Mouse (Mus musculus) layer of hippocampus, adult 18-20 months (tissue): ENCODE measurements at regions not wholly inside any gene's neighbourhood (a gene's known extent, or its start where the extent isn't known, plus 50 kb on each side); places are given as distances from the start of the nearest gene placed in this dataset.

Experiments
- DNase-seq, 2 experiments: peaks; one replicate each; pipeline ENCODE4 v3.0.0; 2022; ENCODE audit warnings: low spot score in 2 of 2

DNA sequence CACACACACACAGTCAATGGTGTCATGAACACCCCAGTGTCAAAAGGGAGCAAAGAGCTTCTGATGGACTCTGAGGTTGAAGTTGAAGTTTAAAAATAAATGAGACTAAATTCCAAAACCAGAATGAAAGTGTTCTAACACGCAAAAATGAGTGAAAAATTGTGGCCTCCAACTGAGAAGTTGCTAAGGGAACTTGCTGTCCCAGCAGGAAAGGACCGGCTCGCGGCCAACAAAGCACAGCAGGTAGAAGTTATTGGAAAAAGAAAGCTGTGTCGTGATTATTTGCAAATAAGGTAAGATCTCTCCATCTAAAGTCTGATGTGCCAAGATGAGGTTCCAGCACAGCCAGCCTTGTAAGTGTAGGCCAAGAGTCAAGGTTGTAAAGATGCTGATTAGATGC lies 169.7 kb downstream of the Nrp2 start:
- no peak for DNase-seq

DNA sequence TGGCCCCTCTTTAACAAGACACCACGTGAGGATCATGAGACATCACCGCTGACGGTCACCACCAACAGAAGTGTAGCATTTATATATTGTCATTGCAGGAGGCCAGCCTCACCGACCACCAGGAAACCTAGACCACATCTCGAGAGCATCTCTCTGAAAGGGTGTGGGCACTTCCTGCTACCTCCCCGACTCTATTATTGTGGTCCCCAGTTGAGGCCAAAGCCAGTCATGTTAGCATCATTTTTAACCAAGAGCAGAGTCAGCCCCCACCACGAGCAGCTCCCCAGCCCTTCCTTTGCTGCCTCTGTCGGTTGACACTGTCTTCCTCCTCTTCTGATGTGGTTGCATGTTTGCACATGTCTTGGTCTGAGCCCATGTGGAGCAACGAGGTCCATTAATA lies 172.5 kb downstream of the Nrp2 start:
- DNase-seq: no peak

DNA sequence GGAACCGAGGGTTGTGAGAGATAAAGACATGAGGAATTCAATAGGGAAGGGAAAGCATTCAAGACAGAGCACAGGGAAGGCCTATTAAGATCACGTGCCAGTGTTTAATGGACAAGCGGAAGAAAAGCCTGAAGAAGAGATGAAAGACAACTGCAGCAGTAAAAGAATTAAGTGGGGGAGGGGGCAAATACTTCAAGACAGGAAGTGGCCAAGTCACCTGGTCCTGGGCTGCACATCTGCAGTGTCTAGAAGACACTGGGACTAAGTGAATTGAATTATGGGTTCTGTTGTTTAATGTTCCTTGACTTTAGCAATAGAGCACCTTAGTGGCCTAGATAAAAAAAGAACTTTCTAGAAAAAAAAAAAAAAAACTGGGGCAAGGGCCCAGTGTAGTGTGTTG lies 173.6 kb downstream of the Nrp2 start:
- no peak for DNase-seq

DNA sequence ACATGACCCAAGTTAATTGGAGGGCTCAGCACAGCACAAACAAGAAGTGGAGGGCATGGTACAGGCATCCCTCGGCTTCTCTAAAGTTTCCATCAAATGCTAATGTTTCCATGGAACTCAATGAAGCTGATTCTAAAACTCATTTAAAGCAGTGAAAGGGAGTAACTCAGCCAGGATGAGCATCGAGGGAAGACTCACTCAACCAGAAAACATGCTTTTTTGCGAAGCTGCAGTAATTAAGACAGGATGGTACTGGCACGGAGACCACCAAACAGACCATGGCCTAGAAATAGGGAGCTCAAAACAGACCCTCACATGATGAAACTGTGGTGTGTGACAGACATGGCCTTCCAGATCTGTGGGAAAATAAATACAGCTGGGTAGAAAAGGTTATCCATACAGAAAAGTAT lies 177.8 kb downstream of the Nrp2 start:
- DNase-seq: no peak

DNA sequence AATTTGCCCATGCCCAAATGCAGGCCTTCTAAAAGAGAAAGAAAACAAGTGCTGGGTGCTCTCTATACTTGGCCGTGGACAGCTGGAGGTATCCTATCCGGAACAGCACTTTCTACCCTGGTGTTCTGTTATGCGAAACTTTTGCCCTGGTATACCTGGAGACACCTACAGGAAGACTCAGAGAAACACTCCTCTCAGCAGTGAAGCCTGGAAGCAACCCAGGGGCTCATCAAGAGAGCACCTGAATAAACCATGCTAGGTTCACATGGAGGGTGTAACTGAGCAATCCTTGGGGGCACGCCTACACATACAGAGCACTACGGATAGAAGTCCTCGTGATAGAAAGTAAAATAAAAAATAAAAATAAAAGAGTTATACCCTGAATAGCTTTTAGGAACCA lies 178.4 kb downstream of the Nrp2 start:
- no peak for DNase-seq

DNA sequence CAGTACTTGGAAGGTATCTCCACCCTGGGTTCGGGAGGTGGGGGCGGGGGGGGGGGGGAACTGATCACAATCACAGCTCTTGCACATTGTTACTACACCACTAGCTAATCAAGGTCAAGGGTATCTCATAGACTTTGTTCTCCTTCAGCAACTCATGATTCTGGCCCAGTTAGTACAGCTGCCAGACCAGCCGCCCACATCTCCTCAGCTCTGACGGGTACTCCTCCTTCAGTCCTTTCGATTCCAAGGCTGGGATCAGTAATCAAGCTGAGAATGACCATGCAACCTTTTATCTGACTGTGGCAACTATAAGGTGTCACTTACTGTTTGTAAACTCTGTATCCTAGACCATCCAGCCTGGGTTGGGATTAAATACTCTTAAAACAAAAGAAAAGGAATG lies 178.9 kb downstream of the Nrp2 start:
- DNase-seq: no peak

DNA sequence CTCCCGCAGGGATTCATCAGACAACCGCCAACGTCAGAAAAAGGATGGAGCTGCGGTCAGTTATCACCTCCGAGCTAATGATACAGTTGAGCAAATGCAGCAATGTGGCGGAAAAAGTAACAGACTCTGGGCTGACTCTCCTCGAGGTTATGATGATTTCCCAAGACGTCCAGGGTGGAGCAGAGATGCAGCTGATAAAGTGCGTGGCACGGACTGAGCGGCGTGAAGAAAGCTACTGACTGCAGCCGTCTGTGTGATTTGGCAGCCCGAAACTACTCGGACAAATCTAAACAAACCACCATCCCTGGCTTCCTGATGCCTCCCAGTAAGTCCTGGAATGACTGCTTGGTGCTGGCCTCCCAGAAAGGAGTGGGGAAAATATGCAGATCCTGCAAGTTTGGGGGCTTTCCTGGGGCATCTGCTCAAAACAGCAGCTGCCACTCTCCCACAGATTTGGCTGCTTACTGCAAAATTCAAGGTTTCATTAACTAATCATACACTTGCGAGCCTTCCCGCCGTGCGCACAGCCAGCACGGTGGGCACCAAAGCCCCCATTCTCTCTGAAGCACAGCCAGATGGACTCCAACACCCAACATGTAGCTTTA lies 181.9 kb downstream of the Nrp2 start:
- DNase-seq: peak in 1 of 2 experiments; percentile 57

DNA sequence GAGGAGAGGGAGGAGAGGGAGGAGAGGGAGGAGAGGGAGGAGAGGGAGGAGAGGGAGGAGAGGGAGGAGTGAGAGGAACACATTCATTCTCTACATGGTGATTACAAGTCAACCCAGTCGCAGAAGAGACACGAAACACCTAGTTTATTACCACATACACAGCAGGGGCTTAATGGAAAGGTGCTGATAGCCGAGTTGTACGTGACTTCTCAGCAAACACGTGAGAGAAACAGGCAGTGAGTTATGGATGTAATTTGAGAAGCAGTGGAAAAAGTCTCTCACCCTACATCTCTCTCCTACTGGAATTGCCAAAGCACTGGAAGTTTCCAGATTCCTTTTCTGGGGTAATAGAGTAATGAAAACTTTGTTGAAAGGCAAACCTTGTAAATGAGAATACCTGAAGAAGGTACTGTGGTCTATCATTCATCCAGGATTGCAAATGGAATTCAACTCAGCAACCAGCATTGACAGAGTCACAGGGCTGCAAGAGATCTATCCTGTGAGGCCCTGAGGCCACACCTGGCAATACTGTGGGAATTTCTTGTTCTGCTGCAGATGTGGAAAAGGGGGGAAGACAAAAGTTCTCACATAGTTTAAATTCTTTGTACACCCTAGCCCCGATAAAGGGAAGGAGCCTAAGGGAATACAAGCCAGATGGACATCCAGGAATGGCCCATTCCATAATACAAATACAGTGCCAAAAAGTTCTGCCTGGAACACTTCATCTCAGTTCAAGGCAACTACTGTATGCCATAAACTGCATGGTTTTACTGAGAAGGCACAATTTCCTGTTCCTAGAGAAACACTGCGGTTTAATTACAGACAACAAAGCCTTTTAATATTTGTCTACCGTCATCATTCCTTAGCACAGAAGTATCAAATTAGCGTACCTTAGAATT lies 184.7 kb downstream of the Nrp2 start:
- no peak for DNase-seq

DNA sequence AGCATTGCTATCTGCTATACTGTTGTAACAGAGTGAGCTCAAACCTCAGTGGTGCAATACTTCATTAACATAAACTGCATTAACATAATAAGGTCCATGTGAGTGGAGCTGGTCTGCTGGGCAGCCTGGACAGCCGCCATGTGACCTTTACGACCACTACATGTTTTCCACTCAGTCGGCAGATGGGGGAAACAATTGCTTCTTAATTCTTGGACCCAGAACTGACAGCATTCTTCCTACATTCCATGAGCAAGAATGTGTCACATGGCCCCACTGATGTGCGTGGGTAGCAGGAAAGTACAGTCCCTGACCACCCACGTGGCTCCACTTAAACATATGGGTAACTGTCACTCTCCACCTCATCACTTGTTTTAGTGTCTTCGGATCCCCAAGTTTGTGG lies 198.3 kb downstream of the Nrp2 start:
- DNase-seq: peak; percentile 74 to 87

DNA sequence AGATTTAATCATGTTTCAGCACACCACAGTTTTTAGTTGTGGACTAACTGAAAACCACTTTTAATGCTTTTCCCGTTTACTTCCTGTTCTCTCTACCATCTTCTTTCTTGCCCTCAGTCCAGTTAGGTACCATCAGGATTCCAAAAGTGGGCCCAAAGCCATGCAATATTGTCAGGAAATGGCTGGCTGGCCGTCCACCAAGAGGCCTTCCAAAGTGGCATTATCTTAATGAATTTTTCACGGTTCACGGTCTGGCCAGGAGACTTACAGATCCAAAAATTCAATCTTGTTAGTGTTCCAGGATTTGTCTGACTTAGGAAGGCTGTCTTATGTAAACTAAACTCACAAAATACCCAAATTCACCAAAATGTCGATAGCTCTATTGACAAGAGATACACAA lies 198.8 kb downstream of the Nrp2 start:
- DNase-seq: no peak

DNA sequence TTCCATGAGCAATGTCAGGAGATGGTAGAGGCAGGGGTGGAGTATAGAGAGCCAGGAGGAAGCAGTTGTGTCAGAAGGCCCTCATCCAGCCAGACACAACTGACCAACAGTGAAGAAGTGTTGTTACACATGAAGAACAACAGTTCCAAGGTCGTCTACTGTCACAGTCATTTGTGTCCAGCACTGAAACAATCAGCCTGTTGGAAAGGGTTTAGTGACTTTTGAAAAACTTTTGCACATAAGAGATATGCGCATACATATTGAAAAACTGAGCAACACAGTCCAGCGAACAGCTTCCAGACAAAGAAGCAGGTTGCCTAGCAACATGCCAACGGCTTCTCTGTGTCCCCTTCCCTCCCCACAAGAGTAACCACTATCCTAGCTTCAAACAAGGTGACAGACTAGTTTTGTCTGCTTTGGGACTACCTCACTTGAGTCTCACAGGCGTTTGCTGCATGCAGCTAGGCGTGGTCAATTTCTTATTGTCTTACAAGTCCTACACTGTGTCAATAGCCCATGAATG lies 199.9 kb downstream of the Nrp2 start:
- no peak for DNase-seq

DNA sequence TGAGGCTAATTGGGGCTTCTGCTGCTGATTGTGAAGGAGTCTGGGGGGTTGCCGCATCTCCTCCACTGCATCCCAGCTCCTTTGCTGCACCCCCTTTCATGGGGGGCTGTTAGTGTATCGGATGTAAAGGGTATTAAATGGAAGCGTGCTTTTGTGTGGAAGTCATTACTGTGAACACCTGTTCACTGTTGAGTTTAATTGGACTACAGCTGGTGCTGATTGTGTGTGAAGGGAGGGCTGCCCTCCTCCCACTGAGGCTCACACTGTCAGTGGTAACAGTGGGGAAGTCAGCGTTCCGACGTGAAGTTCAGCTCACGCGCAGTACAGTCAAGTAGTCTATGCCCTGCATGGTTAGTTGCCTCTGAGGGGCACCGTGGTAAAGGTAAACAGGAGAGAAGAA lies 202.7 kb downstream of the Nrp2 start:
- no peak for DNase-seq

DNA sequence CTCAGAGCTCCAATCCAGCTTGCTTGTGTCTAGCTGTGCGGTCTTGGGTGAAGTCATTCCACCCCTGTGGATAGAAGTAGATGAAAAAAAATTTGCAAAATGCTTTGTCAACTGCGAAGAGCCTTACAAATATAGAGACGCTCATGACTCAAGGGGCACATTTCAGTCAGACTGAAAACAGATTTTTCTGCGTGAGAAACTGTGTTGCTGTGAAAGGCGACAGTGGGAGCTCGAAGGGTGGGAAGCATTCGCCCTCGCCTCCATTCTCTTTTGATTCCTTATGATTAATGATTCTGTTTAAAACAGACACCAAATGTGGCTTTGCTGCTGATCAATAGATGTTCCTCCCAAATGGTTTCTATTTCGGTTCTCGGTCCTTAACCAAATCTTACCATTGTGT lies 204.2 kb downstream of the Nrp2 start:
- peak; percentile 23 to 57 for DNase-seq
